Mouse (Mus musculus): Measurements from ENCODE around the gene Fbxl14. TPM values are rescaled to one million over a fixed set of nuclear protein-coding genes. Genes with fewer than 3 reads are reported as not detected.

Gene Fbxl14
- polyA plus RNA-seq, 1 experiment from 2014 or later = 4.3 TPM

DNA sequence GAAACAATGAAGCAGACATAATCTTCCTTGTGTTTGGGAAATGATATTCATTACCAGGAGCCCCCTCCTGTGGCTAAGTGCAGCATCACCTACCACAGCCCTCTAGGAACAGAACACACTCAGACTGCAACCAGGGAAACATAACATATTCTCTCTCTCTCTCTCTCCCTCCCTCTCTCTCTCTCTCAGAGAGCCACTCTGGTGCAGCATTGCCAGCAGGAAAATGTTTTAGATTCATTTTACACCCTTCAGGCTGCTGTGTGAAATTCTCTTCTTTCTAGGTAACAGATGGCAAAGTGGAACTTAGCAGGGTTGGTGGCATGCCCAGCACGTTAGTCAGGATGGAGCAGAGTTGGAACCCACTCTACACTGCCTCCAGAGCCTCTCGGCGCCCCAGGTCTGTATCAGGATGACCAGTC is 42.0 kb downstream of the Fbxl14 start:
- Histone ChIP-seq H3K27me3 (ENCODE audit: control insufficient read depth, insufficient read depth, low read length) (no peaks in the 10 kb centered on the region), H3K4me2 (ENCODE audit: low read depth, low read length) (no peak overlapping the region), H3K9me3 (replicated peaks; ENCODE audit: control insufficient read depth, low read length) (no peaks in the 10 kb centered on the region), H3K4me1 (ENCODE audit: control insufficient read depth, insufficient read depth, low read length) (no peaks in the 10 kb centered on the region), H3K27ac (ENCODE audit: low read length) (no peak overlapping the region), H3K36me3 (ENCODE audit: control insufficient read depth, insufficient read depth, low read length) (no peaks in the 10 kb centered on the region), H3K4me3 (replicated peaks; ENCODE audit: low read length) (no peak overlapping the region), H3K9ac (ENCODE audit: low read length) (no peak overlapping the region)
- ATAC-seq (ENCODE audit: insufficient read depth, low FRiP score) = no peak
- WGBS = 88% methylated on average over 3 of the region's 3 CpGs

DNA sequence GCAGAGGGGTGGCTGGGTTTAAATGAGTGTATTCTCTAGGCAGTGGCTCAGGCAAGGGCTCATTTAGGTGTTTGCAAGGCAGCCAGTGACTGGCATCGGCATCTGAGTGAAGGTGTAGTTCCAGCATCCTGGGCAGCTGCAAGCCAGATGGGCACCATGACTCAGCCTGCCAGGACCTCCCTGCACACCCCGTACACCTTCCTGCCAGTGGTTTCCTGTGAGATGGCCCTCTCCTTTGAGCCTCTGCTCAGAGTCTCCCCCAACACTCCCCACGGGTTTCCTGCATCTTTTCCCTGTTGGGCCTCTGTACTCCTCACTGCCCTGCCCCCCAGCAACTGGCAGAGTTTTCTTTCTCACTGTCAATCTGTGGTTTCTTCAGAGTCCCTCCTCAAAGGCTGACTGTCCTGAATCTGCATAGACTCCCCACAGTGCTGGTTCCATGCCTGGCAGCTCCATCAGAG is 42.5 kb downstream of the Fbxl14 start:
- Histone ChIP-seq H3K27me3 (ENCODE audit: control insufficient read depth, insufficient read depth, low read length) (no peaks in the 10 kb centered on the region), H3K9me3 (replicated peaks; ENCODE audit: control insufficient read depth, low read length) (no peaks in the 10 kb centered on the region), H3K9ac (ENCODE audit: low read length) (no peak overlapping the region), H3K36me3 (ENCODE audit: control insufficient read depth, insufficient read depth, low read length) (no peaks in the 10 kb centered on the region), H3K27ac (ENCODE audit: low read length) (no peak overlapping the region), H3K4me1 (ENCODE audit: control insufficient read depth, insufficient read depth, low read length) (no peaks in the 10 kb centered on the region), H3K4me2 (ENCODE audit: low read depth, low read length) (no peak overlapping the region), H3K4me3 (replicated peaks; ENCODE audit: low read length) (no peak overlapping the region)
- ATAC-seq (ENCODE audit: insufficient read depth, low FRiP score) = no peak
- WGBS = 42% methylated on average over 3 of the region's 3 CpGs

DNA sequence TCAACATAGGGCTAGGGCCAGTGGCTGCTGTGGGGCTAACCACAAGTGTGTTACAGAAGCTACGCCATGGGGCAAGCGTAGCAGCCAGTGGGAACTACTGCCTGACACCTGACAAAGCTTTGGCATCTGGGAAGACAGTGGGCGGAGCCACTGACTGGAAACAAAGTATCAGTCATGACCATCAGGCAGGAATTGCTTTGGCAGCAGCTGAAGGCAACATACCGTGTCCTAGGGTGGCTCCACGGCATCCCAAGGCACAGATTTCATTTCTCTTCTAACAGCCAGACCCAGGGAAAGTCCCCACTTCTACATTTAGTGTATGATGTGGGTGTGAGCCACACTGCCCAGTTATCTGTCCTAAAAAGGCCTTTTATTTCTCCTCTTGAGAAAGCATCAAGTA is 47.0 kb downstream of the Fbxl14 start:
- Histone ChIP-seq H3K27me3 (ENCODE audit: control insufficient read depth, insufficient read depth, low read length) (no peaks in the 10 kb centered on the region), H3K4me3 (replicated peaks; ENCODE audit: low read length) (no peak overlapping the region), H3K4me2 (ENCODE audit: low read depth, low read length) (no peak overlapping the region), H3K4me1 (ENCODE audit: control insufficient read depth, insufficient read depth, low read length) (no peaks in the 10 kb centered on the region), H3K27ac (ENCODE audit: low read length) (no peak overlapping the region), H3K9ac (ENCODE audit: low read length) (no peak overlapping the region), H3K9me3 (replicated peaks; ENCODE audit: control insufficient read depth, low read length) (no peaks in the 10 kb centered on the region), H3K36me3 (ENCODE audit: control insufficient read depth, insufficient read depth, low read length) (no peaks in the 10 kb centered on the region)
- 75% methylated on average over 5 of the region's 5 CpGs for WGBS
- no peak for ATAC-seq (ENCODE audit: insufficient read depth, low FRiP score)

GRCm38 (mm10) chr6:119529659-119530058 is 50.2 kb downstream of the Fbxl14 start:
- Histone ChIP-seq H3K4me2 (ENCODE audit: low read depth, low read length) (no peak overlapping the region), H3K9me3 (replicated peaks; ENCODE audit: control insufficient read depth, low read length) (no peaks in the 10 kb centered on the region), H3K36me3 (ENCODE audit: control insufficient read depth, insufficient read depth, low read length) (no peaks in the 10 kb centered on the region), H3K27me3 (ENCODE audit: control insufficient read depth, insufficient read depth, low read length) (no peaks in the 10 kb centered on the region), H3K4me3 (replicated peaks; ENCODE audit: low read length) (no peak overlapping the region), H3K9ac (ENCODE audit: low read length) (no peak overlapping the region), H3K4me1 (ENCODE audit: control insufficient read depth, insufficient read depth, low read length) (no peaks in the 10 kb centered on the region), H3K27ac (ENCODE audit: low read length) (no peak overlapping the region)
- 75% methylated on average over 3 of the region's 3 CpGs for WGBS
- ATAC-seq (ENCODE audit: insufficient read depth, low FRiP score) = no peak

Other genes starting within 250 kb of the Fbxl14 start
- 0.07 TPM in 1 of 2 replicates, not detected in the other for gene Cacna2d4, start 243.1 kb upstream of the Fbxl14 start, polyA plus RNA-seq (2015; fragmentation: Nextera tagmentation; extraction: Ambion mirVana)
- 0.22 and 0.65 TPM in 2 replicates for gene Lrtm2, start 148.9 kb upstream of the Fbxl14 start, polyA plus RNA-seq (2015; fragmentation: Nextera tagmentation; extraction: Ambion mirVana)
- gene Adipor2, start 62.0 kb upstream of the Fbxl14 start, polyA plus RNA-seq (2015; fragmentation: Nextera tagmentation; extraction: Ambion mirVana) = 45.5 and 48.9 TPM in 2 replicates
- gene Wnt5b, start 64.7 kb downstream of the Fbxl14 start, polyA plus RNA-seq (2015; fragmentation: Nextera tagmentation; extraction: Ambion mirVana) = 6.2 and 6.4 TPM in 2 replicates